Mouse (Mus musculus): ENCODE data around the gene Mrvi1. TPM values are rescaled to one million over a fixed set of nuclear protein-coding genes. Genes with fewer than 3 reads are reported as not detected.

Gene Mrvi1
- total and polyA plus RNA-seq, 3 experiments = 0.11 TPM; not detected in 2

DNA sequence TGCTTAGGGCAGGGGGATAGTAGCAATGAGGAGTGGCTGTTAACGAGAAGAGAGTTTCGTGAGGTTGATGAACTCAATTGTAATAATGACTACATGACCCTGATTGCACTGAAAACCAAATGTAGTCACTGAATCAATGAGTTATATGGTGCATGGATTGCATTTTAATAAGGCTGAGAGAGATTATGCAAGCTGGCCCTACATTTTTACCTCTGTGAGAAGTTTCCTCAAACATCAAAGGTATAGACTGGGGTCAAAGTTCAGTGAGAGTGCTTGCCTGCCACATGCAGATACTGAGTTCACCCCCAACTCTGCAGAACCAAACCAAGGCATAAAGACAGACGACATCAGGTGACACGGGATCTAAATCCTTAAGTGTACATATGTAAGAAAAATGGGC, 14.9 kb downstream of the Mrvi1 start:
- Histone ChIP-seq H3K9ac (ENCODE audit: insufficient read depth, low read depth) (no peak overlapping the region), H3K36me3 (replicated peaks in 1 of 2; ENCODE audit: control insufficient read depth in 1 of 2, insufficient read depth in 1 of 2, low read length in 1 of 2) (no peaks in the 10 kb centered on the region), H3K4me3 (replicated peaks in 1 of 3; ENCODE audit: low read depth in 2 of 3, low read length in 2 of 3, poor library complexity in 1 of 3) (no peak overlapping the region), H3K9me3 (replicated peaks; ENCODE audit: low read length) (no peaks in the 10 kb centered on the region), H3K27me3 (replicated peaks) (no peaks in the 10 kb centered on the region), H3K79me2 (replicated peaks; ENCODE audit: control insufficient read depth, extremely low read depth, insufficient read depth, poor library complexity, severe bottlenecking) (no peaks in the 10 kb centered on the region), H3K4me1 (ENCODE audit: control insufficient read depth in 1 of 2, insufficient read depth in 2 of 2) (peaks cover 2 to 5% of the 10 kb centered on the region in 2 experiments; a peak in 2 of 4 replicates), H3K4me2 (ENCODE audit: insufficient read depth, low read depth, poor library complexity, severe bottlenecking) (no peak overlapping the region), H3K27ac (ENCODE audit: insufficient read depth, low read depth) (no peak overlapping the region)
- TF ChIP-seq ZMIZ1 (IDR thresholded peaks at IDR 0.05; ENCODE audit: low read depth, low read length) (no peak), TBP (conservative IDR thresholded peaks at IDR 0.05; ENCODE audit: low read depth, low read length) (no peak), SMC3 (IDR thresholded peaks at IDR 0.05; ENCODE audit: low read depth, low read length) (no peak), E2F4 (IDR thresholded peaks at IDR 0.05; ENCODE audit: insufficient replicate concordance, low read depth, low read length) (no peak), IRF4 (IDR thresholded peaks at IDR 0.05; ENCODE audit: low read depth, low read length) (no peak), JUND (conservative IDR thresholded peaks at IDR 0.05; ENCODE audit: low read depth, low read length) (no peak), USF2 (conservative IDR thresholded peaks at IDR 0.05; ENCODE audit: low read depth, low read length) (no peak), POLR2A (IDR thresholded peaks at IDR 0.05; ENCODE audit: low read depth, low read length) (no peak), ZC3H11A (IDR thresholded peaks at IDR 0.05; ENCODE audit: low read depth, low read length) (no peak), ELF1 (IDR thresholded peaks at IDR 0.05; ENCODE audit: low read depth, low read length) (no peak), SIN3A (IDR thresholded peaks at IDR 0.05; ENCODE audit: low read length) (no peak), GABPA (IDR thresholded peaks at IDR 0.05; ENCODE audit: insufficient replicate concordance, low read depth, low read length) (no peak), MAZ (IDR thresholded peaks at IDR 0.05; ENCODE audit: low read depth, low read length) (no peak), ZKSCAN1 (IDR thresholded peaks at IDR 0.05; ENCODE audit: borderline replicate concordance, low read depth, low read length) (no peak), ZNF384 (IDR thresholded peaks at IDR 0.05; ENCODE audit: low read depth, low read length) (no peak), CTCF (conservative IDR thresholded peaks at IDR 0.05 in 1 of 2, IDR thresholded peaks at IDR 0.05 in 1 of 2; ENCODE audit: low read depth in 2 of 2, low read length in 2 of 2) (no peak)
- dilution Hi-C loops (cut with MboI; ENCODE audit: extremely low pct_ligation_motif_present, extremely low pct_unique_long_range_greater_than_20kb, low sequenced_read_pairs) (no loop called here), in situ Hi-C loops (cut with MboI; ENCODE audit: low pct_ligation_motif_present, low pct_unique_long_range_greater_than_20kb, low sequenced_read_pairs) (no loop called here)
- no peak for DNase-seq (ENCODE audit: extremely low read depth)

DNA sequence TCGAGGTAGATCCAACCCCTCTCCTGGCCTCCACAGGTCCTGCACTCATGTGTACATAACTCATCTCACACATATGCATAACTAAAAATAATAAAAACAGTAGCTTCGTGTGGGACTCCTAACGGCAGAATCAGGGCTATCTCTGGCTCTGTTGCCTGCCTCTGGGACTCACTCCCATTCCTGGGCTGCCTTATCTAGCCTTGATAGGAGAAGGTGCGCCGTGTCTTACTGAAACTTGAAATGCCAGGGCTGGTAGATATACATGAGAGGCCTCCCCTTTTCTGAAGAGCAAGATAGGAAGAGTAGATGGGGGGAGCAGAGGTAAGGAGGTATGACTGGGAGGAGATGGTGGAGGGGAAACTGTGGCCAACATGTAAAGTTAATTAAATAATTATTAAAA, 15.4 kb downstream of the Mrvi1 start:
- no peaks in the 10 kb centered on the region for H3K36me3 ChIP-seq (replicated peaks in 1 of 2; ENCODE audit: control insufficient read depth in 1 of 2, insufficient read depth in 1 of 2, low read length in 1 of 2)
- in situ Hi-C loops (cut with MboI; ENCODE audit: low pct_ligation_motif_present, low pct_unique_long_range_greater_than_20kb, low sequenced_read_pairs) (no loop called here), dilution Hi-C loops (cut with MboI; ENCODE audit: extremely low pct_ligation_motif_present, extremely low pct_unique_long_range_greater_than_20kb, low sequenced_read_pairs) (no loop called here)
- H3K4me1 ChIP-seq (ENCODE audit: control insufficient read depth in 1 of 2, insufficient read depth in 2 of 2) = peaks cover 2 to 5% of the 10 kb centered on the region in 2 experiments; a peak in 2 of 4 replicates
- no peaks in the 10 kb centered on the region for H3K27me3 ChIP-seq (replicated peaks)
- no peaks in the 10 kb centered on the region for H3K9me3 ChIP-seq (replicated peaks; ENCODE audit: low read length)
- no peak for DNase-seq (ENCODE audit: extremely low read depth)
- no peaks in the 10 kb centered on the region for H3K79me2 ChIP-seq (replicated peaks; ENCODE audit: control insufficient read depth, extremely low read depth, insufficient read depth, poor library complexity, severe bottlenecking)
- no peak overlapping the region for H3K4me3 ChIP-seq (replicated peaks in 1 of 3; ENCODE audit: low read depth in 2 of 3, low read length in 2 of 3, poor library complexity in 1 of 3)
- no peak overlapping the region for H3K9ac ChIP-seq (ENCODE audit: insufficient read depth, low read depth)
- no peak overlapping the region for H3K27ac ChIP-seq (ENCODE audit: insufficient read depth, low read depth)
- no peak overlapping the region for H3K4me2 ChIP-seq (ENCODE audit: insufficient read depth, low read depth, poor library complexity, severe bottlenecking)
- no peak for TF ChIP-seq EP300 (IDR thresholded peaks at IDR 0.05; ENCODE audit: low read length)
- TF ChIP-seq UBTF (IDR thresholded peaks at IDR 0.05; ENCODE audit: low read depth, low read length) = no peak
- no peak for TF ChIP-seq CHD1 (IDR thresholded peaks at IDR 0.05; ENCODE audit: low read depth, low read length)
- no peak for TF ChIP-seq MEF2A (IDR thresholded peaks at IDR 0.05; ENCODE audit: borderline replicate concordance, low read depth, low read length)
- no peak for TF ChIP-seq MYC (IDR thresholded peaks at IDR 0.05; ENCODE audit: low read depth, low read length)
- no peak for TF ChIP-seq BHLHE40 (IDR thresholded peaks at IDR 0.05; ENCODE audit: low read depth, low read length)
- TF ChIP-seq MAFK (IDR thresholded peaks at IDR 0.05; ENCODE audit: insufficient replicate concordance, low read length) = no peak
- no peak for TF ChIP-seq MAX (IDR thresholded peaks at IDR 0.05; ENCODE audit: low read length)
- no peak for TF ChIP-seq USF1 (IDR thresholded peaks at IDR 0.05; ENCODE audit: low read depth, low read length)
- TF ChIP-seq ELF1 (IDR thresholded peaks at IDR 0.05; ENCODE audit: low read depth, low read length) = no peak
- TF ChIP-seq POLR2AphosphoS2 (IDR thresholded peaks at IDR 0.05; ENCODE audit: low read depth, low read length) = no peak
- TF ChIP-seq POLR2A (IDR thresholded peaks at IDR 0.05; ENCODE audit: low read depth, low read length) = no peak

All from CH12.LX (cell line).